Mouse (Mus musculus) neutrophil, adult 65 days (primary cell): Measurements from ENCODE around the gene Fam240a. TPM values are rescaled to one million over a fixed set of nuclear protein-coding genes. Genes with fewer than 3 reads are reported as not detected.

Experiments
- total RNA-seq: library from RNA; stranded (reverse); gene quantifications from 2 replicates; pipeline ENCODE4 v1.2.4, GENCODE M21; 2023

Fam240a gene
- not detected in 2 replicates for total RNA-seq

GRCm38 (mm10) chr9:110916786-110917185, at the start of gene Fam240a:
Gene Fam240a, minus strand, starts transcription at chr9:110916861.

GRCm38 (mm10) chr9:110951397-110951796, 34.7 kb upstream of the Fam240a start, which contains the start of gene Lrrc2:
Gene Lrrc2, plus strand, starts transcription at chr9:110951545.

GRCm38 (mm10) chr9:110945926-110946325, 29.3 kb upstream of the Fam240a start, which contains the start of gene Tdgf1:
Gene Tdgf1, minus strand, starts transcription at chr9:110946158.

GRCm38 (mm10) chr9:110879998-110880561, 36.6 kb downstream of the Fam240a start, which contains the start of gene Tmie:
Gene Tmie, minus strand, starts transcription at chr9:110880113.

GRCm38 (mm10) chr9:110879191-110879920, 37.3 kb downstream of the Fam240a start, which contains the start of gene Als2cl:
Gene Als2cl, plus strand, starts transcription at chr9:110879870.

Other genes with a start within 250 kb of the Fam240a start
- not detected in 2 replicates for gene Myl3, start 175.0 kb downstream of the Fam240a start, total RNA-seq
- 0.39 and 0.47 TPM in 2 replicates for gene Pth1r, start 169.7 kb downstream of the Fam240a start, total RNA-seq
- not detected in 2 replicates for gene Prss42, start 118.7 kb downstream of the Fam240a start, total RNA-seq
- not detected in 2 replicates for gene Prss44, start 102.9 kb downstream of the Fam240a start, total RNA-seq
- not detected in 2 replicates for gene Prss43, start 90.2 kb downstream of the Fam240a start, total RNA-seq
- gene Prss45, start 82.3 kb downstream of the Fam240a start, total RNA-seq = not detected in 2 replicates
- gene Prss46, start 72.4 kb downstream of the Fam240a start, total RNA-seq = not detected in 2 replicates
- gene Prss50, start 58.9 kb downstream of the Fam240a start, total RNA-seq = not detected in 2 replicates
- gene Als2cl, start 37.0 kb downstream of the Fam240a start, total RNA-seq = 0.29 and 0.38 TPM in 2 replicates
- gene Tmie, start 36.7 kb downstream of the Fam240a start, total RNA-seq = not detected in 2 replicates
- gene Tdgf1, start 29.3 kb upstream of the Fam240a start, total RNA-seq = not detected in 2 replicates
- not detected in 2 replicates for gene Lrrc2, start 34.7 kb upstream of the Fam240a start, total RNA-seq
- gene Rtp3, start 73.7 kb upstream of the Fam240a start, total RNA-seq = not detected in 2 replicates
- 12,432 and 12,592 TPM in 2 replicates for gene Ltf, start 102.4 kb upstream of the Fam240a start, total RNA-seq
- gene Ccrl2, start 140.7 kb upstream of the Fam240a start, total RNA-seq = 282 and 287 TPM in 2 replicates
- 98.9 and 146 TPM in 2 replicates for gene Lrrfip2, start 200.7 kb upstream of the Fam240a start, total RNA-seq